16 mouse cellular contexts compared by ENCODE assay signal in genomic region chr4:150013186-150013690, GRCm38 (mm10). TPM values are rescaled to one million over a fixed set of nuclear protein-coding genes. Genes with fewer than 3 reads are reported as not detected.
"Had no signal": no experiment of that assay in that cellular context is flagged by ENCODE, and none has a peak within 500 bp of the region (broad histone marks: within the 10 kb centered on the region; RNA-seq: fewer than 3 reads in every experiment).

No protein-coding gene starts in this region.

- H3K27me3 ChIP-seq: kidney, embryonic 15.5 days; limb, embryonic 13.5 days; stomach, embryonic 15.5 days had no signal

- H3K36me3 ChIP-seq: kidney, embryonic 15.5 days; limb, embryonic 13.5 days; midbrain, embryonic 15.5 days; neural tube, embryonic 12.5 days; stomach, embryonic 15.5 days had no signal

- H3K4me2 ChIP-seq: kidney, embryonic 15.5 days; limb, embryonic 13.5 days; lung, embryonic 14.5 days; midbrain, embryonic 11.5 days; midbrain, embryonic 15.5 days; neural tube, embryonic 12.5 days; stomach, embryonic 15.5 days had no signal

- DNase-seq: left cerebral cortex, postnatal 4 days; lung, embryonic 14.5 days; lung, postnatal 10 days; lung, postnatal 4 days; thymus, adult 2 months; thymus, postnatal 36 days had no signal

- ATAC-seq: intestine, embryonic 16.5 days; midbrain, embryonic 15.5 days had no signal

- H3K27ac ChIP-seq: limb, embryonic 13.5 days; liver, embryonic 14.5 days; midbrain, embryonic 15.5 days; neural tube, embryonic 12.5 days; stomach, embryonic 15.5 days had no signal

- H3K9ac ChIP-seq: kidney, embryonic 15.5 days; limb, embryonic 13.5 days; liver, embryonic 14.5 days; lung, embryonic 14.5 days; midbrain, embryonic 15.5 days; neural tube, embryonic 12.5 days; stomach, embryonic 15.5 days had no signal

- H3K4me3 ChIP-seq: kidney, embryonic 15.5 days; limb, embryonic 13.5 days; megakaryocyte, embryonic 14.5 days; midbrain, embryonic 15.5 days; neural tube, embryonic 12.5 days; stomach, embryonic 15.5 days had no signal

- H3K9me3 ChIP-seq: kidney, embryonic 15.5 days; limb, embryonic 13.5 days; megakaryocyte, embryonic 14.5 days; midbrain, embryonic 15.5 days; neural tube, embryonic 12.5 days; stomach, embryonic 15.5 days had no signal

RNA-seq across cellular contexts. Expression of gene Spsb1, which starts 58.4 kb away (rescaled TPM):
- total RNA-seq: monocyte, adult 5-6 weeks had no signal
